Mouse (Mus musculus): ENCODE measurements around the gene Spib. TPM values are rescaled to one million over a fixed set of nuclear protein-coding genes. Genes with fewer than 3 reads are reported as not detected.

The Spib gene
- 1 to 10 TPM in 1 of 2 experiments, under 1 TPM in 1; 0.86 to 4.0 TPM for total RNA-seq (2023)

GRCm38 (mm10) chr7:44531946-44532732 is at the start of gene Spib:
TSS of gene Spib (minus strand) at chr7:44532071.

GRCm38 (mm10) chr7:44572213-44572701 is 40.4 kb upstream of the Spib start, which contains the start of gene Napsa:
TSS of gene Napsa (plus strand) at chr7:44572380.

GRCm38 (mm10) chr7:44553826-44554225 is 22.0 kb upstream of the Spib start, which contains the start of gene Nr1h2:
TSS of gene Nr1h2 (minus strand) at chr7:44553951.

GRCm38 (mm10) chr7:44548497-44549087 is 16.7 kb upstream of the Spib start, which contains the start of gene Pold1:
TSS of gene Pold1 (minus strand) at chr7:44548849.

GRCm38 (mm10) chr7:44524502-44524901 is 7.4 kb downstream of the Spib start, which contains the start of gene Mybpc2:
TSS of gene Mybpc2 (minus strand) at chr7:44524656.

GRCm38 (mm10) chr7:44495992-44496770 is 35.7 kb downstream of the Spib start, which contains the start of the genes Emc10 and Fam71e1:
TSS of gene Emc10 (minus strand) at chr7:44496529.
TSS of gene Fam71e1 (plus strand) at chr7:44496581.

Other genes starting within 250 kb of the Spib start
- 1 to 10 TPM in 1 of 2 experiments, under 1 TPM in 1; 0.98 to 1.1 TPM for gene Clec11a, start 225.2 kb downstream of the Spib start, total RNA-seq (2023)
- under 1 TPM; 0.21 to 0.82 TPM for gene Shank1, start 221.8 kb downstream of the Spib start, total RNA-seq (2023)
- gene Syt3, start 148.0 kb downstream of the Spib start, total RNA-seq (2023): under 1 TPM in 1 of 2 experiments, not detected in 1; 0.87 TPM
- not detected for gene 1700008O03Rik, start 146.3 kb downstream of the Spib start, total RNA-seq (2023)
- gene Lrrc4b, start 103.1 kb downstream of the Spib start, total RNA-seq (2023): not detected
- gene Aspdh, start 66.7 kb downstream of the Spib start, total RNA-seq (2023): not detected
- gene Josd2, start 64.1 kb downstream of the Spib start, total RNA-seq (2023): 10 to 100 TPM; 46.2 to 57.4 TPM
- gene Emc10, start 35.5 kb downstream of the Spib start, total RNA-seq (2023): 10 to 100 TPM; 89.9 to 94.2 TPM
- 1 to 10 TPM; 5.4 to 6.4 TPM for gene Fam71e1, start 35.5 kb downstream of the Spib start, total RNA-seq (2023)
- not detected for gene Mybpc2, start 7.4 kb downstream of the Spib start, total RNA-seq (2023)
- 10 to 100 TPM; 45.0 to 65.0 TPM for gene Pold1, start 16.8 kb upstream of the Spib start, total RNA-seq (2023)
- gene Nr1h2, start 21.9 kb upstream of the Spib start, total RNA-seq (2023): 100 to 1,000 TPM; 285 to 303 TPM
- 1 to 10 TPM; 1.6 to 5.3 TPM for gene Napsa, start 40.3 kb upstream of the Spib start, total RNA-seq (2023)
- under 1 TPM; 0.24 to 0.47 TPM for gene Kcnc3, start 58.6 kb upstream of the Spib start, total RNA-seq (2023)
- gene Myh14, start 138.8 kb upstream of the Spib start, total RNA-seq (2023): under 1 TPM in 1 of 2 experiments, not detected in 1; 0.18 TPM
- not detected for gene Izumo2, start 176.7 kb upstream of the Spib start, total RNA-seq (2023)
- 10 to 100 TPM; 99.4 to 99.8 TPM for gene Vrk3, start 216.3 kb upstream of the Spib start, total RNA-seq (2023)
- under 1 TPM; 0.93 to 0.98 TPM for gene Zfp473, start 219.0 kb upstream of the Spib start, total RNA-seq (2023)